Comparison of ENCODE assay signal across 20 mouse cellular contexts in genomic region chr2:180133911-180134310, GRCm38 (mm10). TPM values are rescaled to one million over a fixed set of nuclear protein-coding genes. Genes with fewer than 3 reads are reported as not detected.
DNase-seq lines count a peak whose midpoint lies in the region; ATAC-seq and TF ChIP-seq lines count a peak whose summit lies in the region.
"Had no signal": no experiment of that assay in that cellular context is flagged by ENCODE, and none has a peak within 500 bp of the region (broad histone marks: within the 10 kb centered on the region; RNA-seq: fewer than 3 reads in every experiment).

No protein-coding gene starts in this region.

- H3K4me3 ChIP-seq in heart, embryonic 12.5 days: no peak overlapping the region
- no peak overlapping the region for H3K4me3 ChIP-seq in liver, postnatal 0 days (ENCODE audit: low read depth, low read length)
- no peak overlapping the region for H3K4me3 ChIP-seq in liver, embryonic 12.5 days
- H3K4me3 ChIP-seq: embryonic facial prominence, embryonic 10.5 days; forebrain, embryonic 10.5 days; gastrocnemius, adult 2 months had no signal

- H3K27me3 ChIP-seq in heart, embryonic 12.5 days (replicated peaks): no peaks in the 10 kb centered on the region
- no peaks in the 10 kb centered on the region for H3K27me3 ChIP-seq in liver, postnatal 0 days (ENCODE audit: insufficient read depth, low read length)
- no peaks in the 10 kb centered on the region for H3K27me3 ChIP-seq in liver, embryonic 12.5 days (replicated peaks)

- H3K9me3 ChIP-seq in heart, embryonic 12.5 days (replicated peaks): no peaks in the 10 kb centered on the region
- H3K9me3 ChIP-seq in liver, postnatal 0 days (ENCODE audit: low read length): no peaks in the 10 kb centered on the region
- H3K9me3 ChIP-seq in liver, embryonic 12.5 days (replicated peaks): no peaks in the 10 kb centered on the region
- H3K9me3 ChIP-seq: embryonic facial prominence, embryonic 10.5 days; forebrain, embryonic 10.5 days had no signal

- peak overlapping the region; percentile 75 for H3K27ac ChIP-seq in heart, embryonic 12.5 days (ENCODE audit: poor library complexity, severe bottlenecking)
- no peak overlapping the region for H3K27ac ChIP-seq in liver, postnatal 0 days (ENCODE audit: low read depth)
- no peak overlapping the region for H3K27ac ChIP-seq in liver, embryonic 12.5 days
- H3K27ac ChIP-seq: embryonic facial prominence, embryonic 10.5 days; forebrain, embryonic 10.5 days; gastrocnemius, adult 2 months; hindbrain, embryonic 14.5 days had no signal

- H3K4me2 ChIP-seq in heart, embryonic 12.5 days: no peak overlapping the region
- H3K4me2 ChIP-seq in liver, postnatal 0 days (ENCODE audit: low read depth, low read length): no peak overlapping the region
- no peak overlapping the region for H3K4me2 ChIP-seq in liver, embryonic 12.5 days
- H3K4me2 ChIP-seq: hindbrain, embryonic 14.5 days had no signal

- WGBS in heart, embryonic 12.5 days: 71% methylated on average over 3 of the region's 3 CpGs
- 71% methylated on average over 3 of the region's 3 CpGs for WGBS in liver, postnatal 0 days (ENCODE audit: insufficient replicate concordance)
- 70% methylated on average over 3 of the region's 3 CpGs for WGBS in liver, embryonic 12.5 days (ENCODE audit: insufficient replicate concordance)

- H3K36me3 ChIP-seq in heart, embryonic 12.5 days: peaks cover 14% of the 10 kb centered on the region
- peaks cover 10% of the 10 kb centered on the region for H3K36me3 ChIP-seq in liver, postnatal 0 days (replicated peaks; ENCODE audit: insufficient read depth, low read length)
- peaks cover 9% of the 10 kb centered on the region; the same call in 1 of the 2 replicates for H3K36me3 ChIP-seq in liver, embryonic 12.5 days

- no peak overlapping the region for H3K9ac ChIP-seq in heart, embryonic 12.5 days
- H3K9ac ChIP-seq in liver, postnatal 0 days (replicated peaks): no peak overlapping the region
- no peak overlapping the region for H3K9ac ChIP-seq in liver, embryonic 12.5 days
- H3K9ac ChIP-seq: hindbrain, embryonic 14.5 days had no signal

- TF ChIP-seq EP300 in liver, postnatal 0 days (IDR thresholded peaks at IDR 0.05; ENCODE audit: low read depth): no peak

- DNase-seq in heart, adult 8-10 months (ENCODE audit: low spot score): no peak
- no peak for DNase-seq in liver, postnatal 0 days
- no peak for DNase-seq in kidney, postnatal 36 days
- DNase-seq: adrenal gland, adult 2 months; adrenal gland, postnatal 25 days; cerebellum, adult 2 months; cerebellum, postnatal 10 days; gastrocnemius, adult 2 months; gastrocnemius, postnatal 25 days; heart, adult 18-20 months had no signal

- no peak for ATAC-seq in heart, embryonic 12.5 days (ENCODE audit: insufficient number of reproducible peaks, low FRiP score)
- ATAC-seq in liver, postnatal 0 days: peak; percentile 23; the same call in 1 of the 2 replicates
- no peak for ATAC-seq in liver, embryonic 12.5 days
- peak; percentile 80 for ATAC-seq in granulocyte monocyte progenitor cell, adult 5-6 weeks (replicated peaks; ENCODE audit: poor library complexity, severe bottlenecking)
- peak; percentile 15; the same call in 1 of the 2 replicates for ATAC-seq in neutrophil, adult 5-6 weeks (ENCODE audit: extremely low read depth, insufficient number of reproducible peaks, low FRiP score, poor library complexity, severe bottlenecking)
- ATAC-seq: forebrain, embryonic 14.5 days; intestine, embryonic 16.5 days had no signal

- H3K4me1 ChIP-seq in heart, embryonic 12.5 days (replicated peaks): peaks cover 20% of the 10 kb centered on the region
- peaks cover 4% of the 10 kb centered on the region; the same call in 1 of the 2 replicates for H3K4me1 ChIP-seq in liver, postnatal 0 days (ENCODE audit: insufficient read depth)
- H3K4me1 ChIP-seq in liver, embryonic 12.5 days: peaks cover 14% of the 10 kb centered on the region
- H3K4me1 ChIP-seq: embryonic facial prominence, embryonic 10.5 days; forebrain, embryonic 10.5 days had no signal

- TF ChIP-seq CTCF in liver, postnatal 0 days (IDR thresholded peaks at IDR 0.05; ENCODE audit: low read depth): no peak

RNA-seq across cellular contexts. Expression of gene Osbpl2, which starts 14.8 kb away (rescaled TPM):
- polyA plus RNA-seq in heart, embryonic 12.5 days (2016; fragmentation: Nextera tagmentation; extraction: Ambion mirVana): 37.2 and 37.5 TPM in 2 replicates
- total RNA-seq in heart, adult 8-10 months (2022): 10 to 100 TPM; 38.2 to 44.9 (median 39.7) TPM
- 9.6 and 10.5 TPM in 2 replicates for polyA plus RNA-seq in liver, postnatal 0 days (2015; fragmentation: Nextera tagmentation; extraction: Ambion mirVana)
- polyA plus RNA-seq in liver, embryonic 12.5 days (2016; fragmentation: Nextera tagmentation; extraction: Ambion mirVana): 13.5 and 15.5 TPM in 2 replicates
- 35.1 and 35.9 TPM in 2 replicates for total RNA-seq in granulocyte monocyte progenitor cell, adult 5-6 weeks (2014; fragmentation: Nextera tagmentation)
- total RNA-seq in granulocyte monocyte progenitor cell, adult 5-6 weeks (2017): 27.3 and 32.2 TPM in 2 replicates
- total RNA-seq in neutrophil, adult 5-6 weeks (2017): 83.9 and 85.7 TPM in 2 replicates

RNA-seq across cellular contexts. Expression of gene Hrh3, which starts 29.6 kb away (rescaled TPM):
- polyA plus RNA-seq in heart, embryonic 12.5 days (2016; fragmentation: Nextera tagmentation; extraction: Ambion mirVana): not detected in 2 replicates
- total RNA-seq in heart, adult 8-10 months (2022): under 1 TPM in 1 of 4 experiments, not detected in 3; 0.22 TPM
- not detected in 2 replicates for polyA plus RNA-seq in liver, postnatal 0 days (2015; fragmentation: Nextera tagmentation; extraction: Ambion mirVana)
- polyA plus RNA-seq in liver, embryonic 12.5 days (2016; fragmentation: Nextera tagmentation; extraction: Ambion mirVana): not detected in 2 replicates
- not detected in 2 replicates for total RNA-seq in granulocyte monocyte progenitor cell, adult 5-6 weeks (2014; fragmentation: Nextera tagmentation)
- total RNA-seq in granulocyte monocyte progenitor cell, adult 5-6 weeks (2017): not detected in 2 replicates
- not detected in 2 replicates for total RNA-seq in neutrophil, adult 5-6 weeks (2017)
- total RNA-seq: adrenal gland, adult 2 months; gastrocnemius, adult 2 months; gastrocnemius, postnatal 25 days; heart, adult 18-20 months; hematopoietic stem cell, adult 5-6 weeks had no signal

RNA-seq across cellular contexts. Expression of gene Adrm1, which starts 37.4 kb away (rescaled TPM):
- polyA plus RNA-seq in heart, embryonic 12.5 days (2016; fragmentation: Nextera tagmentation; extraction: Ambion mirVana): 150 and 154 TPM in 2 replicates
- total RNA-seq in heart, adult 8-10 months (2022): 10 to 100 TPM; 80.8 to 93.9 (median 90.0) TPM
- polyA plus RNA-seq in liver, postnatal 0 days (2015; fragmentation: Nextera tagmentation; extraction: Ambion mirVana): 91.9 and 98.0 TPM in 2 replicates
- polyA plus RNA-seq in liver, embryonic 12.5 days (2016; fragmentation: Nextera tagmentation; extraction: Ambion mirVana): 176 and 189 TPM in 2 replicates
- 101 and 102 TPM in 2 replicates for total RNA-seq in granulocyte monocyte progenitor cell, adult 5-6 weeks (2014; fragmentation: Nextera tagmentation)
- total RNA-seq in granulocyte monocyte progenitor cell, adult 5-6 weeks (2017): 48.5 and 74.2 TPM in 2 replicates
- total RNA-seq in neutrophil, adult 5-6 weeks (2017): 73.4 and 75.9 TPM in 2 replicates

Comparison
In these comparisons a context has a peak if more than half of its experiments do, and no peak if none do; other contexts are left out.
1. ATAC-seq: peak in liver, postnatal 0 days (single experiment), granulocyte monocyte progenitor cell, adult 5-6 weeks (single experiment) and neutrophil, adult 5-6 weeks (single experiment); none in heart, embryonic 12.5 days (single experiment) and liver, embryonic 12.5 days (single experiment).